Mouse (Mus musculus): ENCODE results near the gene Egfl7.

- TF ChIP-seq CTCF (IDR thresholded peaks at IDR 0.05; ENCODE audit: low read depth, low read length) (no peak), POLR2A (IDR thresholded peaks at IDR 0.05; ENCODE audit: insufficient read depth, low read length) (no peak), EP300 (IDR thresholded peaks at IDR 0.05; ENCODE audit: insufficient read depth, low read depth, low read length) (no peak)
Measured at GRCm38 (mm10) chr2:26593211-26594021, 13.6 kb downstream of the Egfl7 start.

All from ES-Bruce4 (cell line).